Mouse (Mus musculus) liver, embryonic 14.5 days (tissue): Measurements from ENCODE around the gene Klhl22. TPM values are rescaled to one million over a fixed set of nuclear protein-coding genes. Genes with fewer than 3 reads are reported as not detected.

Source experiments
- ATAC-seq: fragments of 200-750 bp; cut with Nextera tagmentation; 2 replicates; pipeline ENCODE4 v1.8.0; 2017; ENCODE audit warnings: moderate number of reproducible peaks, mild to moderate bottlenecking, moderate library complexity; ENCODE audit not compliant: insufficient read depth
- DNase-seq, 3 experiments: peaks; one replicate each; pipeline ENCODE4 v3.0.0-alpha.2; 2012 to 2013; ENCODE audit warnings: low read depth in 3 of 3, low spot score in 3 of 3
- H3K27ac ChIP-seq: fragments of 300-500 bp; sonication (generic); 2 replicates; pipeline ENCODE4 v1.5.1; 2014; ENCODE audit warnings: moderate library complexity, mild to moderate bottlenecking, control low read depth, inconsistent platforms
- H3K27me3 ChIP-seq: fragments of 300-500 bp; sonication (generic); 2 replicates; pipeline ENCODE4 v1.6.1; 2014; ENCODE audit warnings: mild to moderate bottlenecking, low read length, moderate library complexity; ENCODE audit not compliant: control insufficient read depth, insufficient read depth
- H3K36me3 ChIP-seq: fragments of 300-500 bp; sonication (generic); replicated peaks from 2 replicates; pipeline ENCODE4 v1.6.1; 2014; ENCODE audit warnings: low read depth; ENCODE audit not compliant: control insufficient read depth, insufficient read depth
- H3K4me1 ChIP-seq, 2 experiments: fragments of 200-500 bp in 1 of 2; fragments of 300-500 bp in 1 of 2; sonication (generic) in 1 of 2; replicated peaks; 2 replicates each; pipeline ENCODE4 v1.6.1; 2012 to 2014; ENCODE audit warnings: antibody characterized with exemption in 1 of 2, inconsistent platforms in 1 of 2, low read length in 1 of 2; ENCODE audit not compliant: control insufficient read depth in 2 of 2, insufficient read depth in 2 of 2
- H3K4me2 ChIP-seq: fragments of 300-500 bp; sonication (generic); 2 replicates; pipeline ENCODE4 v1.6.1; 2014; ENCODE audit warnings: low read depth, mild to moderate bottlenecking, control low read depth, moderate library complexity
- H3K4me3 ChIP-seq, 2 experiments: fragments of 200-500 bp in 1 of 2; fragments of 300-500 bp in 1 of 2; sonication (generic) in 1 of 2; 2 replicates each; pipeline ENCODE4 v1.5.1; 2012 to 2014; ENCODE audit warnings: low read depth in 2 of 2, low read length in 2 of 2, mild to moderate bottlenecking in 2 of 2, control low read depth in 1 of 2, inconsistent platforms in 1 of 2, moderate library complexity in 1 of 2; ENCODE audit not compliant: insufficient read depth in 1 of 2
- H3K9ac ChIP-seq: fragments of 300-500 bp; sonication (generic); replicated peaks from 2 replicates; pipeline ENCODE4 v1.6.1; 2014; ENCODE audit warnings: mild to moderate bottlenecking, control low read depth, moderate library complexity
- H3K9me3 ChIP-seq: fragments of 300-500 bp; sonication (generic); 2 replicates; pipeline ENCODE4 v1.6.1; 2016; ENCODE audit warnings: low read length, mixed read lengths; ENCODE audit not compliant: control insufficient read depth
- CTCF ChIP-seq: IDR thresholded peaks from 2 replicates; pipeline ENCODE4 v1.5.1; 2016; ENCODE audit warnings: antibody characterized with exemption, low read depth, control low read depth
- EP300 ChIP-seq: IDR thresholded peaks from 2 replicates; pipeline ENCODE4 v1.6.1; 2016; ENCODE audit warnings: antibody characterized with exemption, low read depth
- WGBS: fragments of 180-500 bp; shearing (Covaris S2); extraction: QIAGEN DNeasy Blood & Tissue Kit; methylation state at CpG from one replicate; pipeline ENCODE4 v1.1.7; 2014; ENCODE audit not compliant: insufficient replicate concordance; 5-methylcytosine and 5-hydroxymethylcytosine counted together
- polyA plus RNA-seq, 2 experiments: library from polyadenylated mRNA; depleted of rRNA in 1 of 2; stranded (reverse) in 1 of 2; unstranded in 1 of 2; fragments of >200 nt; fragmentation: Nextera tagmentation in 1 of 2; extraction: Ambion mirVana in 1 of 2; gene quantifications; 2 replicates each; pipeline versions ENCODE4 v1.2.1 to v1.2.3; 2012 to 2014

Klhl22 gene
- polyA plus RNA-seq, 2 experiments: 11.6 to 14.0 TPM

GRCm38 (mm10) chr16:17771117-17771865 is 11.9 kb downstream of the Klhl22 start:
- no peak overlapping the region for H3K4me2 ChIP-seq
- no peak for TF ChIP-seq EP300
- TF ChIP-seq CTCF: peak; percentile 45
- H3K27ac ChIP-seq: no peak overlapping the region
- H3K4me1 ChIP-seq: peaks cover 4 to 13% of the 10 kb centered on the region in 2 experiments
- no peak overlapping the region for H3K4me3 ChIP-seq
- DNase-seq (no peak), ATAC-seq (no peak)
- no peaks in the 10 kb centered on the region for H3K27me3 ChIP-seq
- H3K9ac ChIP-seq: no peak overlapping the region
- 0 out of 2 replicates have a peak, but pooled peaks cover 2% of the 10 kb centered on the region for H3K36me3 ChIP-seq
- H3K9me3 ChIP-seq: no peaks in the 10 kb centered on the region
- WGBS: 67% methylated on average over 4 of the region's 4 CpGs

GRCm38 (mm10) chr16:17776828-17777227 is 17.4 kb downstream of the Klhl22 start:
- no peaks in the 10 kb centered on the region for H3K4me1 ChIP-seq
- TF ChIP-seq EP300: no peak
- TF ChIP-seq CTCF: peak; percentile 80
- H3K4me2 ChIP-seq: no peak overlapping the region
- no peak overlapping the region for H3K9ac ChIP-seq
- H3K9me3 ChIP-seq: no peaks in the 10 kb centered on the region
- H3K27me3 ChIP-seq: no peaks in the 10 kb centered on the region
- DNase-seq: no peak
- no peak for ATAC-seq
- 52% methylated on average over 11 of the region's 11 CpGs for WGBS
- no peaks in the 10 kb centered on the region; the same call in 1 of the 2 replicates for H3K36me3 ChIP-seq
- no peak overlapping the region for H3K27ac ChIP-seq
- no peak overlapping the region for H3K4me3 ChIP-seq

- H3K9ac ChIP-seq: no peak overlapping the region
- WGBS: 63% methylated on average over 4 of the region's 4 CpGs
Measured at GRCm38 (mm10) chr16:17778223-17778622, 18.8 kb downstream of the Klhl22 start.

GRCm38 (mm10) chr16:17779692-17780091 is 20.3 kb downstream of the Klhl22 start:
- H3K4me1 ChIP-seq: no peaks in the 10 kb centered on the region
- H3K4me2 ChIP-seq: no peak overlapping the region
- no peaks in the 10 kb centered on the region; the same call in 1 of the 2 replicates for H3K36me3 ChIP-seq
- no peaks in the 10 kb centered on the region for H3K27me3 ChIP-seq
- WGBS: 61% methylated on average over 1 of the region's 1 CpGs
- DNase-seq (no peak), ATAC-seq (no peak)
- H3K4me3 ChIP-seq: no peak overlapping the region
- TF ChIP-seq EP300 (no peak), CTCF (no peak)
- H3K9ac ChIP-seq: no peak overlapping the region
- no peak overlapping the region for H3K27ac ChIP-seq
- H3K9me3 ChIP-seq: no peaks in the 10 kb centered on the region

More at GRCm38 (mm10) chr16:17778223-17778622, 18.8 kb downstream of the Klhl22 start:
- no peaks in the 10 kb centered on the region for H3K27me3 ChIP-seq
- ATAC-seq: no peak
- TF ChIP-seq CTCF: no peak
- no peak for TF ChIP-seq EP300
- no peaks in the 10 kb centered on the region; the same call in 1 of the 2 replicates for H3K36me3 ChIP-seq
- no peaks in the 10 kb centered on the region for H3K9me3 ChIP-seq
- H3K4me2 ChIP-seq: no peak overlapping the region
- H3K4me3 ChIP-seq: no peak overlapping the region
- no peak for DNase-seq
- H3K4me1 ChIP-seq: no peaks in the 10 kb centered on the region
- H3K27ac ChIP-seq: no peak overlapping the region

DNA sequence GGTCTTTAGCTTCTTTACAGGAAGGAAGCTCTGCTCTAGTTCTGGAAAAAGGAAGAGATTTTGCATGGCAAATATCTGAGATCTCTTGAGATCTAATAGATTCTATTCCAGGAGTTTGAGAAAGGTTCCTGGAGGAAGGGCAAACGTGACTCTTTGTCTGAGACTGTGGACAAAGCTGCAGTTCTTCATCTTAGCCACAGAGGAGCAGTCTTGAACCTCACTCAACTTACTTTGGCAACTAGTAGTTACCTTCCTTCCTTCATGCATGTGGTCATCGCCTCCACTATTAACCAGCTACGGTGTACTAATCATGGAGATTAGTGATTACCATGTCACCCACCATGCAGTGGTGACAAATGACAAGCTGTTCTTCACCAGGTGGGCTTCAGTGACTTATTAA is 25.9 kb downstream of the Klhl22 start:
- H3K27me3 ChIP-seq: no peaks in the 10 kb centered on the region
- no peak overlapping the region for H3K9ac ChIP-seq
- TF ChIP-seq CTCF: 0 out of 2 replicates have a peak, but pooled peaks have one; percentile 20
- TF ChIP-seq EP300: no peak
- DNase-seq: no peak
- no peak for ATAC-seq
- H3K9me3 ChIP-seq: no peaks in the 10 kb centered on the region
- no peaks in the 10 kb centered on the region for H3K4me1 ChIP-seq
- H3K36me3 ChIP-seq: peaks cover 3% of the 10 kb centered on the region; the same call in 1 of the 2 replicates
- 60% methylated on average over 3 of the region's 3 CpGs for WGBS
- H3K4me2 ChIP-seq: no peak overlapping the region
- H3K27ac ChIP-seq: no peak overlapping the region
- no peak overlapping the region for H3K4me3 ChIP-seq
